Mouse (Mus musculus): ENCODE results near the gene Aqp1.
A peak's percentile ranks its signal among the peaks of the same experiment; 100 is the strongest.

Gene Aqp1

DNA sequence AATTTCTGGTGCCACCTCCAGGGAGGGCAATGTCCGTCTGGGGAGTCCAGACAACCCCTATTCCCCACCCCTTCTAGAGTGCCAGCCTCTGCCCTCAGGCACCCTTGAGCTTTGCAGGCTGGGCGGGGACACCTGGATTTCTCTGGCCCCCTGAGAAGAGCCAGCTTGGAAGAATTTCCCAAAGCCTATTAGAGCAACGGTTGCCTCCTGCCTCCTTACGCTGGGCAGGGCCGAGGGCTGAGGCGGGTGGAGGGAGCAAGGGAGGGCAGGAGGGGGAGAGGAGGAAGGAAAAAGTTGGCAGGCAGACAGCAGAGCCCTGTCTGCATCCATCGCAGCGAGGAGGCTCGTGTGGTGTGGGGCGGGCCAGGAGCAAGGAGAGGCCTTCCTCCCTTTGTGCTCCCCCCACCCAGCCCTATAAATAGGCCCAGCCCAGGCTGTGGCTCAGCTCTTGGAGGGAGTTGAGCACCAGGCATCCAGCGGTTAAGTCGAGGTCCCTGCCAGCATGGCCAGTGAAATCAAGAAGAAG, at the start of gene Aqp1:
Aqp1 (plus strand) TSS at position 444 of the 526 bp plus-strand sequence.
- DNase-seq (ENCODE audit: low spot score), result peak; percentile 40

DNA sequence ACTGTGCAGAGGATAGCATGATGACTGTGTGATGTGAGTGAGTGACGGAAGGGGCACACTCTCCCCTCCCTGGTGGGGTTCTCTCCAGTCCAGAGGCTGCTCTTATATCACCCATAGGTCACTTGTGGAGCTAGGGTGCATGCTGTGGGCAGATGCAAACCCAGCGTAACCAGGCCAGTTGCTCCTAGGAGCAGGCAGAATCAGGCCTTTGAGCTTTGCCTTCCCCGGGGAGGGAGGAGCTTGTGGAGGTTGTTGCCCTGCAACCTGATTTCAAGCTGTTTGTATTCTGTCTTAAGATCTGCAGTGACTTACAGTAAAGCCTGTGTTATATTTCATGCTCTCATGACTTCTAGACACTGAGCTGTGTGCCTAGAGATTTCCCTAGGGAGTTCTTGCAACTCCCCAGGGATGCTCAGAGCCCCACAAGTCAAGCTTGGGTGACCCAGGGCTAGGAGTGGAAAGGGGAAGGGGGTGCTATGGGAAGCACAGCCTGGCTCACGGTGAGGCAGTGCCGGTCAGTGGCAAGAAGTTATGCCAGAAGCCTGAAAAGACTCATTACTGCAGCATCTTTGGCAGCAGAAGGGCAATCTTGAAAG, 48.1 kb upstream of the Aqp1 start:
- no peak for DNase-seq (ENCODE audit: low spot score)

DNA sequence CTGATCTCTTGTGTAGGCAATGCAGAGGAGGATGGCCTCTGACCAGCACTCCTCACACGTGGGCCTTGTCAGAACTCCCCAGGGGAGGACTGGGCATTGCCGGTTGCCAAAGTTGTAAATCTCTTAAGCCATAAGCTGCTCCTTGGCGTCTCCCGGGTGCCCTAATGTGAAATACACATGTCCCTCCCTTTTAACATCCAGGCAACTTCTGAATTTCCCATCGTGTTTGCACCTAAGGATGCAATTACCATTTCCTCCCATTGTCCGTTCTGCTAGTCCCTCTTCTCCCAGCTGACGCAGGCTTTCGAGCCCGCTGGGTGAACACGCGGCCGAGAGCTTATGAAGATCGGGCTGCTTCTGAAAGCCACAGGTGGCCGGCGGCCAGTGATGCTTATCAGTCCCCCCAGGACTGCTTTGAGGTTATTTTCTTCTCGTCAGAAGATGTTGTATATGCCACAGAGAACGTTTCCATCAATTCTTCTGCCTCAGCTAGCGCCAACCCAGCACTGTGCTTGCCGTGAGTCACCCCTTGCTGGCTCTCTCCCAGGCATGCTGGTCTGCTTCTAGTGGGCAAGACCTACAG, 41.6 kb upstream of the Aqp1 start:
- DNase-seq (ENCODE audit: low spot score), result no peak

DNA sequence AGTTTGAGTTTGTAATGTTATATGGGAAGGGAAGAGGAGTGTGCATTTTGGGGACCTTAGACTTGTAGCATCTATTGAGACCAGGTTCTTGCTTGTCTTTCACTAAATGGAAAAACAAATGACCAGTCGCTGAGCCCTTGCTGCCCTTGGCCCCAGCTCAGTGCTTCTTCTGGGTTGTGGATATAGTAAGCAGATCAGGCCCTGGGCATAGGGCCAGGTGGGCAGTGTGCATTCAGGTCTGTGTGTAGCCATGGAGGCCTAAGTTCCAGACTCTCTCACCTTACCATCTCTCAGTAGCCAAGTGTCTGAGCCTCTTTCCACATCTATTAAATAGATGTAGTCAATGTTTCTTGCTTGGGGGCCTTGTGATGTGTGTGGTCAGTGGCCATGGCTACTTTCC, 40.9 kb upstream of the Aqp1 start:
- no peak for DNase-seq (ENCODE audit: low spot score)

DNA sequence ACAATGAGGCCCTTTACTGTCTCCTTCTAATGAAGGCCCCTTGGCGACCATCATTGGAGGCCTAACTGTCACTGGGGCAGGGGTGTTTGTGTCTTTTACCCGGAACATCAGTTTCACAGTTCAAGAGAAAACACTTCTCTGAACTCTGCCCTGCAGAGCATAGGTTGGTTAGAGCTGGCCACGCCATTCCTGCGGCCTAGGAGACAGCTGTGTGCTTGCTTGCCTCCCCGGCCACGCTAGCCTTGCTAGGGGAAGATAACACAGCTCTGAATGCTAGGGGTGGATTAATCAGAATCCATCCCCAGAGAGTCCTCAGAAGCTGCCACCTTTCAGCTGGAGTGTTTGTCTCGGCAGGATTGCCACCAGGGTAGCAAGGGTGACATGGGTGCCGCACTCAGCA, 36.8 kb upstream of the Aqp1 start:
- no peak for DNase-seq (ENCODE audit: low spot score)

DNA sequence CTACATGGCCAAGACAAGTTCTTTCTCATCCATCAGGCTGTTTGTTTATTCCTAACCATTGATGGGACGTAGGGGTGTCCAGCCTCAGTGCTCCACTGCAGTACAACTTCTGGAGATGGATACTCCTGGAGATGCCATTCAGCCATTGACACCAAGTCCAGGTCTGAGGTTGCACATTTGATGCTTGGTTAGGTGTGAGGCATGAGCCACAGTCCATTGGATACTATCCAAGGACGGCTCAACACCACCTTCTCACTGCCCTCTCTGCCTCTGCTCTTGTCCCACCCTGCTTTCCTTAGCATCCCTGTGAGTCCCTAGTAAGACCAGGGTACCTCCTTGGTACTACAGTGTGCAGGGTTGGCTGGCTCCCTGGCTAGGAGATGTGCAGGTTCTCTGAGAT, 36.3 kb upstream of the Aqp1 start:
- DNase-seq (ENCODE audit: low spot score), result no peak

DNA sequence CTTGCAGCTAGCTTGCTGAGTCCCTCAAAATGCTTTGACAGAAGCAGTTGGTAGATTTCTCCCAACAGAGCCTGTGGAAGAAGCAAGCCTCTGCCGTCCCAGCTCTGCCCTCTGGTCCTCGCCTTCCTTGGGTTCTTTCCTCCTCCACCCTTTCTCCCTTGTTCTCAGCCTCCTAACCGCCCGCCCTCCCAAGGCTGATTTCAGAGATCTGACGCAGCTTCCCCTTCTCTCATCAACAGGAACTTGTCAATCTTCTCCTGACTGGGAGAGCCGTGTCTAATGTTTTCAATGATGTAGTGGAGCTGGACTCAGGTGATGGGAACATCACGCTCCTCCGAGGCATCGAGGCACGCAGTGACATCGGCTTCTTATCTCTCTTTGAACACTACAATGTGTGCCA, 35.5 kb upstream of the Aqp1 start:
- DNase-seq (ENCODE audit: low spot score), result no peak

DNA sequence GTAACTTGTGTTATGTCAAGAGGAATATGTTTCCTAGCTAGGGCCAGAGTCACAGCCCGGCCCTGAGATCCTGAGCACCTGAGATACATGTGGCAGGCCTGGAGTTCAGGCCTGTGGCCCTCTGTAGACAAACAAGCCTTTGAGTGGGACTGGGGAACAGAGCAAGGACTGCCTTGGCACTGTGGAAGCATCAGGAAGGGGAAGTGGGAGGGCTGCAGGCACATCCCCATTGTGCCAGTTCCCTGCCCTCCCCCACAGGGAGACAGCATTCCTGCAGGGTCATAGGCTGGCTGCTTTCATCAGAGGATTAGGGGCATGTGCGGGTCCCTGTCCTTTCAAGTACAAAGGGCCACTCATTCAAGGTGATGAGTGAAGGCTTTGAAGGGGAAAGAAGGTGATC, 26.1 kb upstream of the Aqp1 start:
- no peak for DNase-seq (ENCODE audit: low spot score)

DNA sequence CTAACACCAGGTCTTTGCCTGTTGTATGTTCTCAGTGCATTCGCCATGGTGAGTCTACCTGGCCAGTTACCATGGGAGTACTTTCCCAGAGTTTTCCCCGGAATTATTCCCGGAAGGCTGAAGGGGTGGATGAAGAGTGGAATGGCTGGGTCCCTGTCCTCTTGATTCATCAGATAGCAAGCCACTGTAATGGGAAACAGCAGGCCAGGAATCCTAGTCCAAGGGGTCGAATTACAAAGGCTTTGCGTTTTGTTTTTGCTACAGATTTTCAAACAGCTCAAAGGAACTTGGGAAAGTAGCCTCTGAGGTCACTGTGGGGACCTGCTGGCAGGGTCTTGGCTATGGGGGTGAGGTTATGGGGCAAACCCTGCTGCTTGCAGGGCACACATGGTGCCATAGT, 24.3 kb upstream of the Aqp1 start:
- DNase-seq (ENCODE audit: low spot score), result no peak

DNA sequence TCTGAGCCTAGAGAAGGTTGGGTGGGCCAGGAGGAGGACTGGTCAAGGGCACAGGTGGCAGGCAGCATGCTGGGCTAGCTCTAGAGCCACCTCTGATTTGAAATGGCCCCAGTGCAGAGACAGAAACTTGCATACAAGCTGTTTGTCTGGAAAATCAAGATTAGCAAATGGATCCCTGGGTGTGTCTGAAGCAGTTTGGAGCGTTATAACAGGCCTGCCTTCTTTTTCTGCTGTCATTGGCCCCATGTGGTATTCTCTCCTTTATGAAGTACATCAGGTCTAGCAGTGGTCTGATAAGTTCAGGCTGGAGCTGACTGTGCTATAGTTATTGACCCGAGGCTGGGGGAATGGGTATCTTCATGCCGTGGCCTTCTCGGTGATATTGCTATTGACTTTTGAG, 22.3 kb upstream of the Aqp1 start:
- DNase-seq (ENCODE audit: low spot score), result no peak

DNA sequence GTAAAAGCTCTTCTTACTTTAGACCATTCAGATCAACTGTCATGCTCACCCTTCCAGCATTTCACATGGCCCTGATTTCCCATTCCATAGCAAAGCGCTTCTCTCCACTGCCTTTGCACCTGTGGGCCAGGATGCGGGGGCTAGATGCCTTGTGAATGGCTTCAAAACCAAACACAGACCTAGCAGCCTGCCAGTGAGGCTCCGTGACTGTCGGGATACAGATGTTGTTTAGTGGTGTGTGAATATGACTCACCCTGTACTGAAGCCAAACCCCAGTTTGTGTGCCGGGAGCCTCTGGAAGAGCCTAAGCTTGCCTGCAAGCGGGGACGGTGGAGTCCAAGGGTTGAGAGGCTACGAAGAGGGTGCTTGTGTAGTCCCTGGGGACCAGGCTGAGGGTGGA, 21.6 kb upstream of the Aqp1 start:
- no peak for DNase-seq (ENCODE audit: low spot score)

DNA sequence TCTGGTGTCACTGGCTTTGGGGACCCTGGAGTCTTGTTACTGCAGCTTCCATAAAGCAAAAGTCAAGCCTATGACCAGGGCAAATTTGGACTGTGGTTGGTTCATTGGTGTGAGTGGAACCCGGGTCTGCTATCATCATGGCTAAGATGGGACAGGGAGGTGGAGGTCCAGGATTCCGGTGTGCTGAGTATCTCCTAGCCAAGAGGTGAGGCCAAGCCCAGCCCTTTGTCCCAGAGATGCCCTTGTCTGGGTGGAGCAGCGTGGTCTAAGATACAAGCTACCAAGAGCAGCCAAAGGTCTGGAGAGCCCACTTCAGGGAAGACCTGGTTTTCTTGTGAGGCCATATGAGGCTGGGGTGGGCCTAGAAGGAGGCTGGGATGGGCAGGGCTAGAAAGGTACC, 17.6 kb upstream of the Aqp1 start:
- no peak for DNase-seq (ENCODE audit: low spot score)

DNA sequence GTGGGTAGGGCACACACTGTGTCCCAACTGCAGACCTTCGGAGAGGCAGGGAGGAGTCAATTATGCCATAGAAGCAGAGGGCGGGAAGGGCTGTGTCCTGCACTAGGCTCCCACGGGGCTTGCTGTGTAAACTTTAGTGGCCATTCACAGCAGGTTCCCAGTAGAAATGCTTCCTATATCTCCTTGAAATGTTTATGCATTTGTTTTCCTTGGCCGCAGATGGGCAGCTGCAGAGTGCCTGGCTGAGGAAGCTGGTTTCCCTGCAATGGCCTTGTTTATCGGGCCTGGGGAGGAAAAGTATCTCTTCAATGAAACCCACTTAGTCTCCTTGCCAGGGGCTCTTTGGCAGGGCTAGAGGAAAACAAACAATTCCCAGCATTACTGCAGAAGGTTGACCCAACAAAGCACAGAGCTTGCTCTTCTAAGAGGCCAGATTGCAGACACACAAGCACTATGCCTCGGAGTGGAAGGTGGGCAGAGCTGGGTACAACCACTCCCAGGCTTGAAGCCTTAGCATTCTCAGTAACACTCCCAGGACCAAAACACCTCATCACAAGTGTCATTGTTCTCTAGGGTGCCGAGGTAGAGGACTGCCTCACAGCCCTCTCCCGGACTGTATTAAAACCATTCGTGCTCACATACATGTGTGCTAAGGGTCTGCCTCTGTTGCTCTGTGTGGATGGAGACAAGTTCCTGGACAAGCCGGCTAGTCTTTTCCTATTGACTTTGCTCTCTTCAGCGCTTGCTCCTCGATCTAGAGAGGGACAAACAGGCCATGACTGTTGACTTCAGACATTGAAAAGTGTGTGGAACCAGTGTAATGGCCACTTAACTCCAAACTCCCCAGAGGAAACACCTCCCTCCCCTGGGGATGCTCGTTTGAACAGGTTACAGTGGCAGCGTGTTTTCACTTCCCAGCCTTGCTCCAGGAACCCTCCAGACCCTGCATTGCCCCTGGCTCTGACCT, 16.4 kb upstream of the Aqp1 start:
- DNase-seq (ENCODE audit: low spot score), result no peak

DNA sequence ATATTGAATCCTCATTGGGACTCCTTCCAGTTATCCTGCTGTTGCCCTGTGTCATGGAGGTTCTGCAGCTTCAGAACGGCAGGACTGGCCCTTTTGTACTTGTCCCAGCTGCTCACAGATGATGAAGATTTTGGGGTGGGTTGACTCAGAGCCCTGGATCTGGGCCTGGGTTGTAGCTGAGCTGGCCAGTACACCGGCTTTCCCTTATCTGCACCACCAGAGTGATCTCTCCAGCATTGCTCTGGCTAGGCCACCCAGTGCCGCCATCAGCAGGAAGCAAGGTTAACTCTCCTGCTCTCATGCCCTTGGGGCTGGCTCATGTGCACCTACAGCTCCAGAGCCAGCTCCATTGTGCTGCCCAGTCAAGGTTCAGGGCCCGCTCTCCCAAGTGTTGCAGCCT, 15.3 kb upstream of the Aqp1 start:
- DNase-seq (ENCODE audit: low spot score), result no peak

DNA sequence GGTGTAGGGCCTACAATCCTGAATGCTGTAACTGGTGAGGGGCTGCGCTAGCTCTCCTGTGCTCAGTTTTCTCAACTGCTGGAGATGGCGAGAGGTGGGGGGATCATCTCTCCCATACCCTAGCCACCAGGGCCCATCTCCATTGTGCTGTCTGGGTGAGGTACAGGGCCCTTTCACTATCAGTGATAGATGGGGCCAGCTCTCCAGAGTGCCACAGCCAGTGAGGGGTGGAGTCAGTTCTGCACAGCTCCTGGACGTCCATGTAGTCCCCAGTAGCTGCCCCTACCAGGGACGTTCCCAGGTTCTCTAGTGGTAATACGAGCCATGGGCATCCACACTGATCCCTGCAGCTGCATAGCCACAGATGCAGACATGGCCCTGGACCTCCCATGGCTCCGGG, 14.7 kb upstream of the Aqp1 start:
- no peak for DNase-seq (ENCODE audit: low spot score)

DNA sequence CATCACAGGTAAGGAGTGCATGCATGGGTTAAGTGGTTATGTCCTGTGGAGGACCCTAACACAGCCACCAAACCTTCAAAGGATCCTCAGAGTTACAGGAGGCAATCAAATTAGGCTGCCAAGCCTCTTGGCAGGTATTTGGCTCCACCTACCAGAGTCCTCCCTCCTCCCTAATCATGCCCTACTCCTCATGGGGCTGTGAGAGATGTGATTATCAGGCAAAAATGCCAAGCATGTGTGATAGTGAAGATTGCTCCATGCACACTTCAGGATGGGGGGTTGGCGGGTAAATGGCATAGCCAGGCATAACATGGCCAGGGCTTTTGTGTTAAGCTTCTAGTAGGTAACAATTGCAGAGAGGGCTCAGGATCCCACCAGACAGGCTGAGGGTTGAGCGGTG, 13.3 kb upstream of the Aqp1 start:
- DNase-seq (ENCODE audit: low spot score), result no peak

DNA sequence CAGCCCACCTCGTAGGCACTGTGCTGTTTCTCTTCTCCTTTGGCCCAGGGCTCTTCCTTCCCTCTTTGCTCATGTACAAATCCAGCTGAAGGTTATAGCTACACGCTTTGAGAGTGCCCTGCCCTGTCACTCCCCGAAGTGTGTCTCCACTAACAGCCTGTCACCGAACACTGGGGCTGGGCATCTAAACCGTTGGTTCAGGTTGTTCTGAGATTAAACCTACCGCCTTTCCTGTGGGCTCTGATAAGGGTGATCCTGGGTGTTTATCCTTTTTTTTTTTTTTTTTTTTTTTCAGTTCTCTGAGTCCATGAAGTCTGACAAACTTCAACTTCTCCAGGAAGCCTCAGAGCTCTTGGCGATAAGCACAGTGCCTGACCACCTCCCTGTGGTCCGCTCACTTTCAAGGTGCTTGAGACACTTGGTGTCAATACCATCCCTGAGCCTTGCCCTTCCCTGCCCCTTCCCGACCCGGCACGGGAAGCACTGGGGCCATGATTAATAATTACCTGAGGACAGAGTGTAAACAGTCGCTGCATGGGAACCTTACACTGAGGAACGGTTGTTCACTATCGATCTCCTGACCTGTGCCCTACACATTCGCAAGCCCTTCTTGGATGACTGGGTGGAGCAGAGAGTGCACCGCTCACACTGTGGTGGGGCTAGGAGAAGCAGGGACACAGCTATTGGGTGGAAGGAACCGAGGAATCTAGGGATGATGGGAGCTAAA, 12.2 kb upstream of the Aqp1 start:
- no peak for DNase-seq (ENCODE audit: low spot score)

DNA sequence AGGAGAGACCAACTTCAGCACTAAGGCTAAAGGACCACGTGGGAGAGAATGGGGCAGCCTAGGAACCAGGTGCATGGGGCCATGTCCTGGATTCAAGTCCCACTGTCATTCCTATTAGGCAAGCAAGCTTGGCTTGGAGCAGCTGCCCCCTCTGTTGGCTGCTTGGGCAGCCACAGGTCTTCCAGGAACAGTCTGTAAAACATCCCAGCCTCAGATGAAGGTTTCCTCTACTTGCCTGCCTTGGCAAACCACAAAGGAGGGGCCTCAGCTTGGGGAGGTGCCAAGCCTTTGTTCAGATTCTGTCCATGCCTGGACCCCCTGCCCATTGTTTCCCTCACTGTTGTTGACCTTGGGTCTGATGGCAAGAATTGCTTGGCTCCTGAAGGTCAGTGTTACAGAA, 11.4 kb upstream of the Aqp1 start:
- no peak for DNase-seq (ENCODE audit: low spot score)

DNA sequence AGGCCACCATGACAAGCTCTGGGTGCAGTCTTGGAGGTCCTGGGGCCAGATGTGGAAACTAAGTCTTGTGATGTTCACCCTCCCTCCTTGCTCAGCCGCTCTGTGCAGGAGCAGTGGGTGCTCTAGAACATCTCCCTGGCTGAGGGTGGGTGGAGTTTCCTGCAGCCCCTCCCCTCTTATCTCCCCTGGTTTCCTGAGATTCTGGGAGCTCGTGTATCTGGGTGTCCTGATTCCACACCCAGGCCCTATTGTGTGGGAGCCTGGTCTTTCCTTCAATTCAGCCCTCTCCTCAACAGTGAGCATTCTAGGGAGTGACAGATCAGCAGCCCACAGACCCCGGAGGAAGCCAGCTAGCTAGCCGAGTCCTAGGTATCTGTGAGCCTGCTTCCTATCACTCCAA, 9.9 kb upstream of the Aqp1 start:
- no peak for DNase-seq (ENCODE audit: low spot score)

DNA sequence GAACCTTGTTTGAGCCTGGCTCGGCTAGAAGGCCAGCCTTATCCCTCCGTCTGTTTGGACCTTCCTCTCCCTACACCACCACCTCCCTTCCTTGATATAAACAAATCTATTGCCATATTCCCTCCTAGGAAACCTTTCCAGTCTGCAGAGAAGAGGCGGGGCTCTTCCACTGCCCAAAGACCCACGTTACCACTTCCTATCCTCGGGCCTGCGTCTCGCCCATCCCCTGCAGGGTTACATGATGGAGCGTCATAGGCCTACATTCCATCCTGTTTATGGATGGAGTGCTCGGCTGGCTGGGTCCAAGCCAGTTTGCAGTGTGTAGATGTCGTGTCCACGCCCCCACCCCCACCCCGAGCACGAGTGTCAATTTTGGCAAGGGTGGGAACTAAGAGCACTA, 8.9 kb upstream of the Aqp1 start:
- no peak for DNase-seq (ENCODE audit: low spot score)

DNA sequence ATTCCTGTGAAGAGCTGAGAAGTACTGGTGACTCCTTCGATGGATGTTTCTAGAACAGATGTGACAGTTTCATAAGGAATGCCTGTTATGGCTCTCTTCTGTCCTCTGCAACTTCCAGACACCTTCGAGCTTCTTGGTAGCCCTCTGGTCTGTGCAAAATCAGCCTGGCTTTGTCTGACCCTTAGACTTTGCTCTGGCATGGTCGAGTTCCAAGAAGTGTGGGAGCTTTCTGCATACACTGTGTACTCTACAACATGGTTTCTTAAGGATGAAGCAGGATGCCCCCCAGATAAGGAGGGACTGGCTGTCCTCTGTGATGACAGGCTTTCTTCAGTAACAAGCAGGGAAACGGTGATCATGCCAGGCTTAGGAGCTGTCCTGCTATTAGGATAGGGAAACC, 8.1 kb upstream of the Aqp1 start:
- no peak for DNase-seq (ENCODE audit: low spot score)

DNA sequence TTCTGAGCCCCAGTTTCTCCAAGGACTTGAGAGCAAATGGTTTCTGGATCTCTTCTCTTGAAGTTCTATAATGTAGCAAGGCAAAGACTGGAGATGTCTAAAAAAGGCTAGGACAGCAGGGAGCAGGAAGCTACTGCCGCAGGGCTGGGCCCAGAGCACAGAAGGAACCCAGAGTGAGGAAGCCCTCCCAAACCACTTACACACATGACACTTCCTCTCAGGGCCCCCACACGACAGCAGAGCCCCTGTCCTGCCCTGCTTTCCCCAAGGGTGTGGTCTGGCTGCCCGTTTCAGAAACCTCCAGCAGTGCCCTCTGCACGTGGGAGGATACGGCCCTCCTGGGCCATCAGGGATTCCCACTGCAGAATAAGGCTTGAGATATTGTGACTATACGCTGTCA, 4.9 kb upstream of the Aqp1 start:
- no peak for DNase-seq (ENCODE audit: low spot score)

Measured in urinary bladder, postnatal 10 days (tissue).